Mouse (Mus musculus) retina, postnatal 1 day (tissue): Measurements from ENCODE around the gene Vmn1r39.
A peak's percentile ranks its signal among the peaks of the same experiment; 100 is the strongest.
"Not testable (repeated sequence)": the region's sequence is repeated elsewhere in the genome, so short reads cannot be mapped to it uniquely, and the experiment has no call there.

Experiments
- DNase-seq: peaks from one replicate; pipeline ENCODE4 v3.0.0-alpha.2; 2012

Vmn1r39 gene

DNA sequence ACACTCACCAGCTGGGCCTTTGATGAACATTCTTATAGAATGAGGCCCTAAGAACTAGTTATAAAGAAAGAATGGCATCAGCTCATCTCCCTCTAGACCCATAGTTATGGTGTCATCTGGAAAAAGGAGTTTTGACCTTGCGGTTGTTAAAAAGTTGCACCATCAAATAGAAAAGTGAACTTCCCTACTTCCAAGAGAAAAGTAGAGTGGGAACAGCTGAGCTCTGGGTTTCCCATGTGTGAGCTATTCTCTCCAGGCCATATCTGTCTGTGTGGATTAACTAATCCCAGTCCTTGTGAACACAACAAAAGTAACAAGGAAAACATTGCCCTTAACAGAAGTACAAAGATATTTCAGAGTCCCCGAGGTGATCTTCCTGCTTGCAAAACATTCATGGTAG is at the start of gene Vmn1r39:
TSS of gene Vmn1r39 (minus strand) at position 101 of the 400 bp plus-strand sequence.
- no peak for DNase-seq

DNA sequence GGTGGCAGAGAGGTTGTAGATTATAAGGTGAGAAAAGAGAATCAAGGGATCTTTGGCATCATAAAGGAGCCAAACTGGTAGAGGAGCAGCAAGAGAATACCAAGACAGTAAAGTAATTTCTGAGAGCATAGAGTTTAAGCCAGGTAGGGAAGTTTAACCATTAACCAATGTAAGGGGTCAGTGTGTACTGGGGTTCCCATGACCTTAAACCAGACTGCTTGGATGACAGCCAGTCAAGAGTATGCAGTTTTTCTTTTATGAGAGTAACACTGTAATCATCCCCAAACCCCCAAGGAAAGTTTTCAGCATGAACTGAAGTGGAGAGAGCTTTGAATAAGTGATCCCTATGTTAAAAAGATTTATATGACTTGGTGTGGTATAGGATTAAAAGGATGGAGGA is 49.0 kb upstream of the Vmn1r39 start:
- DNase-seq = no peak

DNA sequence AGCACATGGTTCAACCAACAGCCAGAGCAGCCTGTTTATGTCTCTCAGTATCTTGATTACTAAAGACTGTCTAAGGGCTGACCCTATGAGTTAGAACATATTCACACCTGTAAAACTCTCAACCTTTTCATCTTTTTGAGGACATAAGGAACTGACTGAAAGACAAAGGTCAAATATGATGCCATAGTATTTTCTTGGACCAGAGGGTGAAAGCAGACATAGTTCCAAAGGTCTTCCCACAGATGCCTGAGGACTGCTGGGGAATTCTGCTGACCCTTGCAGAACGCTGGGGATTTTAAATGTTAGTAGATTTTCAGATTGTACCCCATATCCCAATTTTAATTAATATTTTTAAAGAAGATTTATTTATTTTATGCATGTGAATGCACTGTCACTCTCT is 47.9 kb upstream of the Vmn1r39 start:
- DNase-seq = no peak

DNA sequence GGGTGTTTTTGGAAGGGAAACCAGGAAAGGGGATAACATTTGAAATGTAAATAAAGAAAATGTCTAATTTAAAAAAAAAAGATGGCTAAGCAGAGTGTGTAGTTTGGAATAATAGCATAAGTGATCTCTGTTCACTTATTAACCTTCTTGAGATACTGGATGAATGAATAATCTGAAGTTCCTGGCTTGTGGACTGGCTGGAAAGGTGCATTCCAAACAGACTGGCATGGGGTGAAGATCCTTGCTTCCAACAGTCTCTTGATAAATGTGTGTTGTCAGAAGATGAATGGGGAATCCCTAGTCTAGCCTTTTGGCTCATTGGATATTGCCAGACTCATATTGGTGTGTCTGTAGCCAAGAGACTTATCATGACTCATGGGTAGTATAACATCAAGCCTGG is 45.8 kb upstream of the Vmn1r39 start:
- DNase-seq = no peak

DNA sequence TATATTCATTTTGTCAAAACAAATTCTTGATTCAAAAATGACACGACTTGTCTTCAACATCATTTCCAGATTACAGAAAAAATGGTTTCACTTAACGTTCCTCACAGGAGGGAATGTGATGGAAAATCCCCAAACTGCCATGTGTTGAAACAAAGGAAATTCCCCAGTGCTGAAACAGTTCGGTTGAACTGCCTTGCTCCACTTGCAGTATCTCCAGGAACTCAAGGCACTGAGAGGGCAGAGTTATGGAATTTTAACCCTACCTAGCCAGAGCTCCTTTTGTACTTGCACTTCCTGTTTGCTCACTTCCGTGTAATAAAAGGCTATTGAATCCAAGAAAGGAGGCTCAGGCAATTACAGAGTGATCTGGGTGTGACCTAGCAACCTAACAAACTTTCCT is 38.5 kb upstream of the Vmn1r39 start:
- no peak for DNase-seq

DNA sequence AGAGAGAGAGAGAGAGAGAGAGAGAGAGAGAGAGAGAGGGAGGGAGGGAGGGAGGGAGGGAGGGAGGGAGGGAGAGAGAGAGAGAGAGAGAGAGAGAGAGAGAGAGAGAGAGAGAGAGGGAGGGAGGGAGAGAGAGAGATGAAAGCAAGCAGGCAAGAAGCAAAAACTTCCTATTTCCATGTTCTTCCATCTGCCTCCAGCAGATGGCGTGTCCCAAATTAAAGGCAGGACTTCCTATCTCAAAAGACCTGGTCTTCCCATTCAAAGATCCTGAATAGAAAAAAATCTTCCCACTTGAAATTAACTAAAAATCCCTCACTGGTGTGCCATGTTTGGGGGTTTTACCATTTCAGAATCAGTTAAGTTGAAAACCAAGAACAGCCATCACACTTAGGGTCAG is 30.2 kb upstream of the Vmn1r39 start:
- peak; percentile 47 for DNase-seq

DNA sequence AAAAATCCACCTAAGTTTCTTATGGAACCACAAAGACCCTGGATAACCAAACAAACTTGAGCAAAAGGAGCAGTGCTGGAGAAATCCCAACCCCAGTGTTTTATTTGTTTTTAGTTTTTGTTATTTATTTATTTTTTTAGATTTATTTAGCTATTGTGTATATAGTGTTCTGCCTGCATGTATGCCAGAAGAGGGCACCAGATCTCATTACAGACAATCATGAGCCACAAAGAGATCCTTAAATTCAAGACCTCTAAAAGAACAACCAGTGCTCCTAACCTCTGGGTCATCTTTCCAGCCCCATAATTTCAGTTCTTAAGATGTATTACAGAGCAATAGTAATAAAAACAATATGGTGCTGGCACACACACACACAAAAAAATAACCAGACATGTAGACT is 26.5 kb upstream of the Vmn1r39 start:
- no peak for DNase-seq

DNA sequence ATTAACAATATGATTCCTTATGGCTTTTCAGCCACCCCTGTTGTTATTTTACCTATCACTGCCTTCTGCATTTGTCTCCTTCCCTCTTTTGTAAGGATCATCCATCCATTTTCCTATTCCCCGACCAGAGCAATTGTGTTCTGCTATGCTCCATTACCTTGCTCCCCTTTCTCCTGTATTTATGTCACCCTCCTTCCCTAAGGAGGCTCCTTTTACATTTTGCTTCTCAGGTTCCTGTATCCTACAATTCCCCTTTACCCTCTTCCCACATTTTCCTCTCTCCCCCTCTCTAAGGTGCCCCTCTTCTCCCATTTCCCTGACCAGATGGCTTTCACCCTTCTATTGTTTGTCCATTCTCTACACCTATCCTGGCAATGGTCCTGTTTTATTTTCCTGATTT is 4.1 kb downstream of the Vmn1r39 start:
- DNase-seq = no peak

DNA sequence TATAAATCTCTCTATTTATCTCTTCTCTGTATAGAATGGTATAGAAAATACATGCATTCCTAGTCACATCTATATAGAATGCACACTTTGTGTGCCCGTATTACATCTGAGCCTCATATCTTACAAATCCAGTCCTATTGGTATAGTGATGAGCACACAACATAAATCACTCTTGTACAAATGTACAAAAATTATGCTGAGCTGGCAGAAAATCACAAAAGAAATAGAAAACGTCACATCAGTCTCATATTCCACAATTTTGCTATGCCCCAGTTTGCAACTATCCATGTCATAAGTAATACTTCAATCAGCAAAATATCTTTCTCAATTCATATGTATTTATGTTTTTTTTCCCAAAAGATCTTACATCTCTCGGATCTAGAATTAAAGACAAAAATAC is 4.7 kb downstream of the Vmn1r39 start:
- no peak for DNase-seq

DNA sequence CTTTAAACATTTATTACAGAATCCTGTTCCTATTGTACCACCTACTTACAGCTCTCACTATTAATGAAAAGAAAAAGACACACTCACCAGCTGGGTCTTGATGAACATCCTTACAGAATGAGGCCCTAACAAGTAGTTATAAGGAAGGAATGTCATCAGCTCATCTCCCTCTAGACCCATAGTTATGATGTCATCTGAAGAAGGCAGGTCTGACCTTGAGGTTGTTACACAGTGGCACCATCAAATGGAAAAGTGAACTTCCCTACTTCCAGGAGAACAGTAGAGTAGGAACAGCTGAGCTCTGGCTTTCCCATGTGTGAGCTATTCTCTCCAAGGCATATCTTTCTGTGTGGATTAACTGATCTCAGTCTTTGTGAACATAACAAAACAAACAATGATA is 27.9 kb downstream of the Vmn1r39 start, which contains the start of gene Vmn1r38:
TSS of gene Vmn1r38 (minus strand) at position 101 of the 400 bp plus-strand sequence.
- DNase-seq = not testable (repeated sequence)
